Mouse (Mus musculus): ENCODE measurements at regions not wholly inside any gene's neighbourhood (a gene's known extent, or its start where the extent isn't known, plus 50 kb on each side); places are given as distances from the start of the nearest gene placed in this dataset.

DNA sequence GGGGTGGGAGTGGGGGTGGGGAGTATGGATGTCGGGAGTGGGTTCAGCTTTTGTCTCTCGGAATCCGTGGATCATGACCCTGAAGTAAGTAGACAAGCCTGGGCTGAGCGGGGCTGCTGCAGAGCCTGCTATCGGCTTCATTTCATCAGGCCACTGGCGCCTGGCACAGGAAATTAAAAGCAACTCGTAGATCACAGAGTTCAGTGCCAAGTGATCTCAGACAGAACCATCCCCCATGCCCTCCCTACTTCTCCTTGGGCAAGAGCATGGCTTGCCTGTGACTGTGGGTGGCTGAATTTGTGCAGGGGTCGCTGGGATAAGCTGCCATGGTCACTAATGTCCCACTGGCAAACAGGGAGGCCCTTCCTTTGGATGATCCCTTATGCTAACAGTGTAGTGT lies 161.3 kb upstream of the Il12b start:
- H3K4me3 ChIP-seq (replicated peaks in 1 of 3; ENCODE audit: low read depth in 2 of 3, low read length in 2 of 3, poor library complexity in 1 of 3), result no peak overlapping the region
- no peak overlapping the region for H3K27ac ChIP-seq (ENCODE audit: insufficient read depth, low read depth)
- peaks cover 0 to 3% of the 10 kb centered on the region in 2 experiments; a peak in 1 of 4 replicates for H3K4me1 ChIP-seq (ENCODE audit: control insufficient read depth in 1 of 2, insufficient read depth in 2 of 2)
- H3K4me2 ChIP-seq (ENCODE audit: insufficient read depth, low read depth, poor library complexity, severe bottlenecking), result no peak overlapping the region
- no peaks in the 10 kb centered on the region for H3K9me3 ChIP-seq (replicated peaks; ENCODE audit: low read length)
- dilution Hi-C loops (cut with MboI; ENCODE audit: extremely low pct_ligation_motif_present, extremely low pct_unique_long_range_greater_than_20kb, low sequenced_read_pairs) (no loop called here), in situ Hi-C loops (cut with MboI; ENCODE audit: low pct_ligation_motif_present, low pct_unique_long_range_greater_than_20kb, low sequenced_read_pairs) (no loop called here)
- H3K9ac ChIP-seq (ENCODE audit: insufficient read depth, low read depth), result no peak overlapping the region
- H3K79me2 ChIP-seq (replicated peaks; ENCODE audit: control insufficient read depth, extremely low read depth, insufficient read depth, poor library complexity, severe bottlenecking), result no peaks in the 10 kb centered on the region
- no peak for DNase-seq (ENCODE audit: extremely low read depth)
- TF ChIP-seq ETS1 (conservative IDR thresholded peaks at IDR 0.05; ENCODE audit: low read depth, low read length) (no peak), ZNF384 (IDR thresholded peaks at IDR 0.05; ENCODE audit: low read depth, low read length) (no peak), RCOR1 (conservative IDR thresholded peaks at IDR 0.05; ENCODE audit: low read depth, low read length) (no peak)
- no peaks in the 10 kb centered on the region for H3K36me3 ChIP-seq (replicated peaks in 1 of 2; ENCODE audit: control insufficient read depth in 1 of 2, insufficient read depth in 1 of 2, low read length in 1 of 2)
- H3K27me3 ChIP-seq (replicated peaks), result no peaks in the 10 kb centered on the region

DNA sequence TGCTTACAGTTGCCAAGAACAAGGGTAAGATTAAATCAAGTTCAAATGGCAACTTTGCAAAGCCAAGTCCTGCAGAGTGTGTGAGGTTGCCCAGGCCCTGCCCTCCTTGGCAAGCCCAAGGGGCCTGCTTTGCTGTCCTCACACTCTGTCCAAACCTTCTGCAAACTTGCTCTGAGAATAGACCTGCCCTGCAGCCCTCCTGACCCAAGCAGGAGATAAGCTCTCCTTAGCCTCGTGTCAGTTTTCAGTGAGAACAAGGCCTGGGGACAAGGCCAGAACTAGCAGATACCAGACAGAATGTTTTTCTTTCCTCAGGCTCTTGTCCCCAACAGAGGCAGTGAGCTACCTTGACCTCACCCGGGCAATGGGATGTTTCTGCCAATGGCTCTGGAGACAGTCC lies 156.7 kb upstream of the Il12b start:
- DNase-seq (ENCODE audit: extremely low read depth), result no peak
- Histone ChIP-seq H3K79me2 (replicated peaks; ENCODE audit: control insufficient read depth, extremely low read depth, insufficient read depth, poor library complexity, severe bottlenecking) (no peaks in the 10 kb centered on the region), H3K9me3 (replicated peaks; ENCODE audit: low read length) (no peaks in the 10 kb centered on the region), H3K27ac (ENCODE audit: insufficient read depth, low read depth) (no peak overlapping the region), H3K36me3 (replicated peaks in 1 of 2; ENCODE audit: control insufficient read depth in 1 of 2, insufficient read depth in 1 of 2, low read length in 1 of 2) (no peaks in the 10 kb centered on the region), H3K4me3 (replicated peaks in 1 of 3; ENCODE audit: low read depth in 2 of 3, low read length in 2 of 3, poor library complexity in 1 of 3) (no peak overlapping the region), H3K4me1 (ENCODE audit: control insufficient read depth in 1 of 2, insufficient read depth in 2 of 2) (peaks cover 0 to 6% of the 10 kb centered on the region in 2 experiments; a peak in 2 of 4 replicates), H3K4me2 (ENCODE audit: insufficient read depth, low read depth, poor library complexity, severe bottlenecking) (no peak overlapping the region), H3K9ac (ENCODE audit: insufficient read depth, low read depth) (no peak overlapping the region), H3K27me3 (replicated peaks) (no peaks in the 10 kb centered on the region)
- in situ Hi-C loops (cut with MboI; ENCODE audit: low pct_ligation_motif_present, low pct_unique_long_range_greater_than_20kb, low sequenced_read_pairs), result no loop called here
- dilution Hi-C loops (cut with MboI; ENCODE audit: extremely low pct_ligation_motif_present, extremely low pct_unique_long_range_greater_than_20kb, low sequenced_read_pairs), result no loop called here
- TF ChIP-seq NRF1 (IDR thresholded peaks at IDR 0.05; ENCODE audit: low read depth, low read length), result no peak
- no peak for TF ChIP-seq ZKSCAN1 (IDR thresholded peaks at IDR 0.05; ENCODE audit: borderline replicate concordance, low read depth, low read length)
- no peak for TF ChIP-seq CHD2 (IDR thresholded peaks at IDR 0.05; ENCODE audit: low read length)
- TF ChIP-seq EP300 (IDR thresholded peaks at IDR 0.05; ENCODE audit: low read length), result no peak
- TF ChIP-seq TCF12 (IDR thresholded peaks at IDR 0.05; ENCODE audit: low read depth, low read length), result no peak
- no peak for TF ChIP-seq UBTF (IDR thresholded peaks at IDR 0.05; ENCODE audit: low read depth, low read length)
- TF ChIP-seq PAX5 (IDR thresholded peaks at IDR 0.05; ENCODE audit: low read length), result no peak
- TF ChIP-seq KAT2A (IDR thresholded peaks at IDR 0.05; ENCODE audit: insufficient replicate concordance, low read length), result no peak

DNA sequence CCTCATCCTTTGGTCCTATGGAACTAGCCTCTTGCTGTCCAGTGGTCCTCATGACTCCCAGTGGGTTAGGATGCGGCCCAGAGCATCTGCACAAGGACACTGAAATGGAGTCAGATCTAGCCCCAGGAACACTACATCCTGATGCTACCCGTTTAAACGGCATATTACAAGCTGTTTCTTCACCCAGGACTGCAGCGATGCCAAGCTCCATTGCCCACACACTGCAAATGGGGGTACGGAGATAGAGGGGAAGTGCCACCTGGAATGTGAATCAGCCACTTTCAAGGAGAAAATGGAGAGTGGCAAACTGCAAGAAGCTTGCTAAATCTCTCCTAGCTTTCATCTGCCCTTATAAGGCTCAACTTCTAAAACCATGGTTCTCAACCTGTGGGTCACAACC lies 148.0 kb upstream of the Il12b start:
- H3K9ac ChIP-seq (ENCODE audit: insufficient read depth, low read depth), result no peak overlapping the region
- dilution Hi-C loops (cut with MboI; ENCODE audit: extremely low pct_ligation_motif_present, extremely low pct_unique_long_range_greater_than_20kb, low sequenced_read_pairs), result no loop called here
- in situ Hi-C loops (cut with MboI; ENCODE audit: low pct_ligation_motif_present, low pct_unique_long_range_greater_than_20kb, low sequenced_read_pairs), result no loop called here

More for the DNA sequence above, 148.0 kb upstream of the Il12b start:
- H3K79me2 ChIP-seq (replicated peaks; ENCODE audit: control insufficient read depth, extremely low read depth, insufficient read depth, poor library complexity, severe bottlenecking), result no peaks in the 10 kb centered on the region
- no peaks in the 10 kb centered on the region for H3K9me3 ChIP-seq (replicated peaks; ENCODE audit: low read length)
- H3K4me1 ChIP-seq (ENCODE audit: control insufficient read depth in 1 of 2, insufficient read depth in 2 of 2), result peaks cover 2 to 5% of the 10 kb centered on the region in 2 experiments; a peak in 3 of 4 replicates
- TF ChIP-seq MAFK (IDR thresholded peaks at IDR 0.05; ENCODE audit: insufficient replicate concordance, low read length), result no peak
- TF ChIP-seq ETS1 (conservative IDR thresholded peaks at IDR 0.05; ENCODE audit: low read depth, low read length), result no peak
- no peak for TF ChIP-seq BHLHE40 (IDR thresholded peaks at IDR 0.05; ENCODE audit: low read depth, low read length)
- TF ChIP-seq CHD2 (IDR thresholded peaks at IDR 0.05; ENCODE audit: low read length), result no peak
- no peak for TF ChIP-seq IRF4 (IDR thresholded peaks at IDR 0.05; ENCODE audit: low read depth, low read length)
- no peak for TF ChIP-seq ELF1 (IDR thresholded peaks at IDR 0.05; ENCODE audit: low read depth, low read length)
- no peak for TF ChIP-seq ZKSCAN1 (IDR thresholded peaks at IDR 0.05; ENCODE audit: borderline replicate concordance, low read depth, low read length)
- TF ChIP-seq UBTF (IDR thresholded peaks at IDR 0.05; ENCODE audit: low read depth, low read length), result no peak
- TF ChIP-seq PAX5 (IDR thresholded peaks at IDR 0.05; ENCODE audit: low read length), result no peak
- TF ChIP-seq CTCF (conservative IDR thresholded peaks at IDR 0.05 in 1 of 2, IDR thresholded peaks at IDR 0.05 in 1 of 2; ENCODE audit: low read depth in 2 of 2, low read length in 2 of 2), result no peak
- no peak for TF ChIP-seq TCF12 (IDR thresholded peaks at IDR 0.05; ENCODE audit: low read depth, low read length)
- no peak for TF ChIP-seq USF1 (IDR thresholded peaks at IDR 0.05; ENCODE audit: low read depth, low read length)
- no peak for TF ChIP-seq SIN3A (IDR thresholded peaks at IDR 0.05; ENCODE audit: low read length)
- no peaks in the 10 kb centered on the region for H3K36me3 ChIP-seq (replicated peaks in 1 of 2; ENCODE audit: control insufficient read depth in 1 of 2, insufficient read depth in 1 of 2, low read length in 1 of 2)
- no peak for DNase-seq (ENCODE audit: extremely low read depth)
- no peak overlapping the region for H3K4me2 ChIP-seq (ENCODE audit: insufficient read depth, low read depth, poor library complexity, severe bottlenecking)
- no peak overlapping the region for H3K4me3 ChIP-seq (replicated peaks in 1 of 3; ENCODE audit: low read depth in 2 of 3, low read length in 2 of 3, poor library complexity in 1 of 3)
- H3K27me3 ChIP-seq (replicated peaks), result no peaks in the 10 kb centered on the region
- H3K27ac ChIP-seq (ENCODE audit: insufficient read depth, low read depth), result no peak overlapping the region

Data from CH12.LX (cell line).